Mouse (Mus musculus): ENCODE results near the gene Btf3.
A peak's percentile ranks its signal among the peaks of the same experiment; 100 is the strongest.

Btf3 gene

GRCm38 (mm10) chr13:98336205-98336604, 19.4 kb upstream of the Btf3 start:
- DNase-seq = no peak

- peak; percentile 59 to 65 for DNase-seq
Measured at GRCm38 (mm10) chr13:98332106-98332505, 15.3 kb upstream of the Btf3 start.

DNA sequence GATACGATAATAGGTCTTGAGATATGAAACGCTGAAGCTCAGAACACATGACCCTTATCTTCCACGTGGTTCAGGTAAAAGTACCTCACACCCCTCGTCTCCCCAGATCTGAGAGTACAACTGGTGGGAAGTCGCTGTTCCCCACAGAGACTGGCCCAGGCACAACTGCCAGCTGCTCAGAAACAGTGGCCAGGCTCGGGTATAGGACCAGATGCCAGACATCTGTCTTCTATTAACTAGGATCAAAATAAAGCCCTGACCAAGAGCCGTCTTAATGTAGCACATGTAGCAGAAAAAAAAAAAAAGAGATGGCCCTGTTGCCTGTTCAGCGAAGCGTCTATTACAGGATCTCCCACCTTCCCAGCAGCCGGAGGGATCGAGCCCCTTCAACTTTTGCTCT, 8.2 kb upstream of the Btf3 start:
- DNase-seq = no peak

DNA sequence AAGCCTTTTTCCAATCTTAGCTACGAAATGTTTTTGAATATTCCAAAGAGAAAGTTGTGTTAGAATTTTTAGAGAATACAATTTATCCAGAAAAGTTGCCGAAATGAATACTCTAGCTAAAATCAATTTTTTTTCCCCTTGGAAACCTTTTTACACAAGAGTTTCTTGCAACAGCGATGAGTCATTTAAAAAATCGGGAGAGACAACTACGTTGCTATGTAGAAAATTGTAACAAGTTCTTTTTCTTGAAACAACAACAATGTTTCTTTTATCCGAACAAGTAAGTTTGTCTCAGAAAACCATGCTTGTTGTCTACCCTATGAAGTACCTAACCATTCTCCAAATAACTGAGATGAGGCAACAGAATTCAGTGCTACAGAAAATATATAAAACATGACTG, 1.1 kb upstream of the Btf3 start:
- DNase-seq = no peak

- no peak for DNase-seq
Measured at GRCm38 (mm10) chr13:98317246-98317677, 456 bp upstream of the Btf3 start.

DNA sequence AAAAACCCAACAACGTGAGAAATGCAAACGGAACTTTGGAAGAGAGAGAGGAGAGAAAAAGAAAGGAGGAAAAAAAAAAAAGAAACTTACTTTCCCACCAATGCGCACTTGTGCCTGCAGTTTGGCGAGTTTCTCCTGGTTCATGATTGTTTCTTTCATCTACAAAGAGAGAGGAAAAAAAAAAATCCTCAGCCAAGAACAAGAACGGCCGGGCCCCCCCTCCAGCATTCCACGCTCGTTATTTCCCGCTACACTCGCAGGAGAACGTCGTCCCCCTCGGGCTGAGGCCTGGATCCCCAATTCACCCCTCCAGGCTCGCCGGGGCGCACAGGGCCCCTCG, 696 bp downstream of the Btf3 start:
- no peak for DNase-seq

DNA sequence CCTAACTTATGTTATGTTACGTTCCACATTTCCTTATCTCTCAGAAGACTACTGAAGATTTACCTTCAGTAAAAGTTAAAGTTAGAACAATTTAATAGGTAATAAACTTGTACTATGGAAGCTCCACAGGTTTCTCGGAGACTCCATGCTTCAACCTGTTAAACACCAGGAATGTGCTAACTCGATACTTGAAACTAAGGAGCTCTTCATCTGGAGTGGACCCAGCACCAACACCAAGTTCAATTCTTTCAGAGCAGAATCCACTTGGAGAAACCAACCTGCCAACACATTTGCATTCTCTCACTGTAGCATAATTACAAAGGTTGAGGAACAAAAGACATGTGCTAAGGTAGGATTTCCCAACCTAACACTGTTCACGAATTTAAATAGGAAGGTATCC, 1.7 kb downstream of the Btf3 start:
- DNase-seq = no peak

- DNase-seq = no peak
Measured at GRCm38 (mm10) chr13:98313631-98314030, 3.2 kb downstream of the Btf3 start.

- DNase-seq = no peak
Measured at GRCm38 (mm10) chr13:98311597-98311996, 5.2 kb downstream of the Btf3 start.

- DNase-seq = no peak
Measured at GRCm38 (mm10) chr13:98308724-98309123, 8.1 kb downstream of the Btf3 start.

DNA sequence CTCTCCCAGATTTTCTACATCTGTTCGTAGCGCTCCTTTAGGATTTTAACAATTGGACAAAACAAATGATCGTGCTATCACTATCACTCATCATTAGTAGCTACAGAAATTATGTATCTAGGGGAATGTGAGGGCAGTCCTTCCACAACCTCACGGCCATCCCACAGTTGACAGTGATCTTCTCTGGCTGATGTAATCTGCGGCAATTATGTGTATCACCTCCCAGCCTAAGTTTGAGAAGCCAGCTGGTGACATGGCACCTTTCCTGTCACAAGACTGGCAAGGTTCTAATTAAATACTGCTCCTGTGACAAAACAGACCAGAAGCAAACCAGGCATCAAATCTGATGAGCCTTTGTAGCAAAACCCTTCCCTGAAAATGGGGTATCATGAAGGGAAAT, 8.8 kb downstream of the Btf3 start:
- no peak for DNase-seq

- DNase-seq = no peak
Measured at GRCm38 (mm10) chr13:98306852-98307475, 9.8 kb downstream of the Btf3 start.

- no peak for DNase-seq
Measured at GRCm38 (mm10) chr13:98306393-98306792, 10.4 kb downstream of the Btf3 start.

DNA sequence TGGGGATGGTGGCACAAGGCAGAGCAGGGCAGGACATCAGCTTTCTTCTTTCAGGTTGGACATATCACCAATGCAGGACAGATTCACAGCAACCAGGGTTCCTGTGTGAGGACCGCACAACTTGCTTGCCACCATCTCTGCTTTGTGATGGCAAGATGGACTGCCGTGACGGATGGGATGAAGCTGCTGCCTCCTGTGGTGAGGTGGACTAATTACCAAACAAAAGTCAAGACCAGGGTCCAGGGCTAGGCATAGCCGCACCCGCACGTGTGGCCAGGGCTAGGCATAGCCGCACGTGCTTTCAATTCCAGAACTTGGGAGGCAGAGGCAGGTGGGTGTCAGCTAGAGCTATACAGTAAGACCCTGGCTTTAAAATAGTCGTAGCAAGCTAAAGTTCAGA, 11.5 kb downstream of the Btf3 start:
- no peak for DNase-seq

- DNase-seq = peak; percentile 88 to 90
Measured at GRCm38 (mm10) chr13:98298833-98299758, 17.7 kb downstream of the Btf3 start.

- DNase-seq = no peak
Measured at GRCm38 (mm10) chr13:98297883-98298482, 18.8 kb downstream of the Btf3 start.

DNA sequence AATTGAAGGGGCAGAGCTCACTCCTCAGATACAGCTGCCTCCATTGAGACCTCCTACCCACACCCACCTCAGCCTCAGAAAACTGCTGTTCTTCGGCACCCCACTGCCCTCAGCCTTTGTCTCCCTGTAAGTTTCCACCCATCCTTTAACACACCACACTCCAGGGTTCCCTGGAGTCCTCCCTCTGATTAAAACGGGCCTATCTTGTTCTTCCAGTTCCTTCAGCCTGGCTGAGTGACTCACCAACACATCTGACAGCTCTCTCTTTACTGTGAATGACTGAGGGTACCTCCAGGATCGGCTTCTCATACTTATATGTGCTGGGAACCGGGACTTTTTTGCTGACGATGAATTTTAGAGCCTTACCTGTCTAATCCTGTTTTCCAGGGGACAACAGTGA, 20.7 kb downstream of the Btf3 start:
- no peak for DNase-seq

DNA sequence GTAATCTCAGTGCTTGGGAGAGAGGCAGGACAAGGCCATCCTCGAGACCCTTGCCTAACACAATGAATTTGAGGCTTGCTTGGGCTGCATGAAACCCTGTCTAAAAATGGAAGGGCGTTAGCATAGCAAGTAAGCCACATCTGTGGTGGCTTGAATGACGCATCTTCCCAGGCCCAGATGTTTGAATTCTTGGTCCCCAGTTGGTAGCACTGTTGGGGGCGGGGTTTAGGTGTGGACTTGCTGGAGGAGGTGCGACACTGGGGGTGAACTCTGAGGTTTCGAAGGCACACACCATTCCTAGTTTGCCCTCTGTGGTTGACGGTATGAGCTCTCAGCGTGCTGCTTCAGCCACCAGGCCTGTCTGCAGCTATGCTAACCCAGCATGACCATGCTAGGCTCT, 25.1 kb downstream of the Btf3 start:
- DNase-seq = no peak

GRCm38 (mm10) chr13:98290719-98291118, 26.1 kb downstream of the Btf3 start:
- no peak for DNase-seq

DNA sequence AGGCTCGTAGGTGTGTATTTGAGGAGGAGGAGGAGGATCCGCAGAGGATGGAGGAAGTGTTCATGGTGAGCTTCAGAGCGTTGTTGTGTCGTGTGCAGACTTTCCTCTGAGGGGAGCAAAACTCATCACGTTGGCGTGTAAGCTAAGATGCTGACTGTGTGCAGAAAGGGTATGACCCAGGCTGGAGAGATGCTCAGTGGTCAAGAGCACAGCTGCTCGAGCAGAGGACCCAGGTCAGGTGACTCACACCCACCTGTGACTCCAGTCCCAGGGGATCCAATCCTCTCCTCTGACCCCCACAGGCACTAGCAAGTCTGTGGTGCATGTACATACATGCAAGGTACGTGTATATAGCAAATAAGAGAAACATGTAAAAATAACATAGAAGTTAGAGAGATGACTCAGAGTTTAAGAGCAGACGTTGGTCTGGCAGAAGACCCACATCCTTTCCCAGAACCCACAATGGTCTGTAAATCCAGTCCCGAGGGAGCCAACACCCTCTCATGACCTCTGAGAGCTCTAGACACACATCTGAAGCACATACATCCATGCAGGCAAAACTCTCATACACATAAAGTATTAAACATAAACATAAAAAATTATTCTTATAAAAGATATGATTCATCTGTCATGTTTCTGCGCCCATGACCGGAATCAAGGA, 35.7 kb downstream of the Btf3 start:
- DNase-seq = no peak

DNA sequence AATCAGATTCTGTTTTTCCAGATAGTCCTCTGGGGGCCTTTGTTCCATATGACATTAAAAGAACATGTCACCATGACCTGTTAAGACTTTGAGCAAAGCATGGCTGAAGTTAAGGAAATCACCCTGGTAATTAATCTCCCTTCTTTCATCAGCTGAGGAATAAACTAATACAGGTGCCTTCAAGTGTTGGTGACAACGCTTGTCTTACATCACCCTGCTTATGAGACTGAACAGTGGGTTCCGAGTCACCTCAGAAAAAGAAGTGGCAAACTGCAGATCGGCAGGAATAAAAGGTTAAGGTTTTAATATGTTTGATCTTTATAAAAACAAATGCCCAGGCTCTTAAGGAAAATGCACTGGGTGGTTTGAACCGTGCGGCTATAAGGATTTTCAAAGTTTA, 37.1 kb downstream of the Btf3 start, which contains the start of gene Gm21976:
TSS of gene Gm21976 (plus strand) at position 202 of the 400 bp plus-strand sequence.
- no peak for DNase-seq

- no peak for DNase-seq
Measured at GRCm38 (mm10) chr13:98277501-98277900, 39.3 kb downstream of the Btf3 start.

DNA sequence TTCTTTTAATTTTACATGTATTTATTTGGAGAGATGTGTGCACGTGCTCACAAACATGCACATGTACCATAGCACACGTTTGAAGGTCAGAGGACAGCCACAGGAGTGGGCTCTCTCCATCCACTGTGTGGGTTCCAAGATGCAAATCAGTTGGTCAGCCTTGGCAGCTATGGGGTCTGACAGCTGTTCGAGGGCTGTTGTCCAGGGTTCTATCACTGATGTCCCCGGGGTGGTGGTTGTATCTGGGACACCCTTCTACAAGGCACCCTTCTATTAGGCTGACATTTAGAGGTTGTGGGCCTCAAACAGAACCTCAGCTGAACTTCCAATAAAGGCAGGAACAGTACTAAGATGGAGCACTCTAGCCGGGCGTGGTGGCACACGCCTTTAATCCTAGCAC, 40.6 kb downstream of the Btf3 start:
- DNase-seq = no peak

Measured in kidney, postnatal 4 days (tissue).